Mouse (Mus musculus) intestine, embryonic 15.5 days (tissue): ENCODE measurements around the gene Mllt3. TPM values are rescaled to one million over a fixed set of nuclear protein-coding genes. Genes with fewer than 3 reads are reported as not detected.
A peak's percentile ranks its signal among the peaks of the same experiment; 100 is the strongest.

Experiments
- ATAC-seq: fragments of 200-750 bp; cut with Nextera tagmentation; 2 replicates; pipeline ENCODE4 v1.8.0; 2017; ENCODE audit warnings: moderate TSS enrichment, moderate library complexity
- H3K27ac ChIP-seq: fragments of 300-500 bp; sonication (generic); 2 replicates; pipeline ENCODE4 v1.5.1; 2015; ENCODE audit warnings: mild to moderate bottlenecking, inconsistent platforms
- H3K27me3 ChIP-seq: fragments of 300-500 bp; sonication (generic); replicated peaks from 2 replicates; pipeline ENCODE4 v1.6.1; 2015; ENCODE audit warnings: inconsistent platforms
- H3K36me3 ChIP-seq: fragments of 300-500 bp; sonication (generic); 2 replicates; pipeline ENCODE4 v1.6.1; 2015; ENCODE audit warnings: inconsistent platforms
- H3K4me1 ChIP-seq: fragments of 300-500 bp; sonication (generic); replicated peaks from 2 replicates; pipeline ENCODE4 v1.6.1; 2015; ENCODE audit warnings: inconsistent platforms
- H3K4me2 ChIP-seq: fragments of 300-500 bp; sonication (generic); replicated peaks from 2 replicates; pipeline ENCODE4 v1.6.1; 2015; ENCODE audit warnings: mild to moderate bottlenecking, inconsistent platforms
- H3K4me3 ChIP-seq: fragments of 300-500 bp; sonication (generic); replicated peaks from 2 replicates; pipeline ENCODE4 v1.5.1; 2015; ENCODE audit warnings: inconsistent platforms
- H3K9ac ChIP-seq: fragments of 300-500 bp; sonication (generic); 2 replicates; pipeline ENCODE4 v1.6.1; 2015; ENCODE audit warnings: inconsistent platforms
- H3K9me3 ChIP-seq: fragments of 300-500 bp; sonication (generic); 2 replicates; pipeline ENCODE4 v1.6.1; 2016; ENCODE audit warnings: inconsistent platforms
- WGBS: fragments of 180-500 bp; shearing (Covaris S2); methylation state at CpG from one replicate; pipeline ENCODE4 v1.1.7; 2015; 5-methylcytosine and 5-hydroxymethylcytosine counted together
- polyA plus RNA-seq: library from polyadenylated mRNA; unstranded; fragments of >200 nt; fragmentation: Nextera tagmentation; extraction: Ambion mirVana; gene quantifications from 2 replicates; pipeline ENCODE4 v1.2.1, GENCODE M21; 2015

The Mllt3 gene
- polyA plus RNA-seq, 1 experiment from 2014 or later: 38.4 TPM

- WGBS: 88% methylated on average over 5 of the region's 5 CpGs
These were observed 251.2 kb downstream of the Mllt3 start for GRCm38 (mm10) chr4:87781971-87782370.

GRCm38 (mm10) chr4:87775721-87776120 lies 257.4 kb downstream of the Mllt3 start:
- Histone ChIP-seq H3K27me3 (no peaks in the 10 kb centered on the region), H3K9me3 (no peaks in the 10 kb centered on the region), H3K4me3 (no peak overlapping the region), H3K27ac (no peak overlapping the region), H3K4me2 (no peak overlapping the region), H3K9ac (no peak overlapping the region), H3K36me3 (no peaks in the 10 kb centered on the region), H3K4me1 (no peaks in the 10 kb centered on the region)
- 80% methylated on average over 2 of the region's 2 CpGs for WGBS
- ATAC-seq: no peak

More at GRCm38 (mm10) chr4:87781971-87782370, 251.2 kb downstream of the Mllt3 start:
- Histone ChIP-seq H3K27ac (no peak overlapping the region), H3K4me2 (no peak overlapping the region), H3K36me3 (no peaks in the 10 kb centered on the region), H3K9ac (no peak overlapping the region), H3K4me1 (no peaks in the 10 kb centered on the region), H3K9me3 (no peaks in the 10 kb centered on the region), H3K4me3 (no peak overlapping the region), H3K27me3 (no peaks in the 10 kb centered on the region)
- ATAC-seq: no peak

GRCm38 (mm10) chr4:87774515-87774914 lies 258.6 kb downstream of the Mllt3 start:
- 76% methylated on average over 4 of the region's 4 CpGs for WGBS
- no peak overlapping the region for H3K27ac ChIP-seq
- ATAC-seq: no peak
- no peak overlapping the region for H3K9ac ChIP-seq
- no peak overlapping the region for H3K4me2 ChIP-seq
- H3K9me3 ChIP-seq: no peaks in the 10 kb centered on the region
- no peaks in the 10 kb centered on the region for H3K4me1 ChIP-seq
- H3K4me3 ChIP-seq: no peak overlapping the region
- no peaks in the 10 kb centered on the region for H3K36me3 ChIP-seq
- H3K27me3 ChIP-seq: no peaks in the 10 kb centered on the region

GRCm38 (mm10) chr4:87767711-87768561 lies 265.2 kb downstream of the Mllt3 start:
- Histone ChIP-seq H3K4me3 (no peak overlapping the region), H3K4me2 (no peak overlapping the region)

GRCm38 (mm10) chr4:87765729-87766128 lies 267.4 kb downstream of the Mllt3 start:
- H3K27ac ChIP-seq: no peak overlapping the region
- H3K4me3 ChIP-seq: no peak overlapping the region
- no peak for ATAC-seq
- H3K36me3 ChIP-seq: no peaks in the 10 kb centered on the region
- H3K4me1 ChIP-seq: no peaks in the 10 kb centered on the region
- H3K9ac ChIP-seq: no peak overlapping the region
- no peaks in the 10 kb centered on the region for H3K27me3 ChIP-seq
- WGBS: 30% methylated on average over 3 of the region's 3 CpGs
- no peaks in the 10 kb centered on the region for H3K9me3 ChIP-seq
- H3K4me2 ChIP-seq: no peak overlapping the region

More at GRCm38 (mm10) chr4:87767711-87768561, 265.2 kb downstream of the Mllt3 start:
- 45% methylated on average over 11 of the region's 11 CpGs for WGBS
- H3K4me1 ChIP-seq: no peaks in the 10 kb centered on the region
- H3K27ac ChIP-seq: no peak overlapping the region
- H3K9me3 ChIP-seq: no peaks in the 10 kb centered on the region
- peak; percentile 63; the same call in 1 of the 2 replicates for ATAC-seq
- no peak overlapping the region for H3K9ac ChIP-seq
- H3K36me3 ChIP-seq: no peaks in the 10 kb centered on the region
- no peaks in the 10 kb centered on the region for H3K27me3 ChIP-seq

GRCm38 (mm10) chr4:87761075-87761474 lies 272.1 kb downstream of the Mllt3 start:
- whole genome bisulfite sequencing: 65% methylated on average over 2 of the region's 2 CpGs
- no peak for ATAC-seq

GRCm38 (mm10) chr4:87760297-87760696 lies 272.9 kb downstream of the Mllt3 start:
- no peak overlapping the region for H3K4me2 ChIP-seq
- H3K9me3 ChIP-seq: no peaks in the 10 kb centered on the region
- no peak overlapping the region for H3K27ac ChIP-seq
- H3K4me3 ChIP-seq: no peak overlapping the region
- H3K9ac ChIP-seq: no peak overlapping the region
- no peaks in the 10 kb centered on the region for H3K27me3 ChIP-seq
- no peaks in the 10 kb centered on the region for H3K36me3 ChIP-seq
- 71% methylated on average over 1 of the region's 1 CpGs for WGBS
- no peaks in the 10 kb centered on the region for H3K4me1 ChIP-seq
- ATAC-seq: no peak

More at GRCm38 (mm10) chr4:87761075-87761474, 272.1 kb downstream of the Mllt3 start:
- Histone ChIP-seq H3K4me2 (no peak overlapping the region), H3K36me3 (no peaks in the 10 kb centered on the region), H3K4me3 (no peak overlapping the region), H3K27me3 (no peaks in the 10 kb centered on the region), H3K4me1 (no peaks in the 10 kb centered on the region), H3K27ac (no peak overlapping the region), H3K9me3 (no peaks in the 10 kb centered on the region), H3K9ac (no peak overlapping the region)

GRCm38 (mm10) chr4:87759625-87760024 lies 273.5 kb downstream of the Mllt3 start:
- Histone ChIP-seq H3K27ac (no peak overlapping the region), H3K4me2 (no peak overlapping the region), H3K4me3 (no peak overlapping the region), H3K27me3 (no peaks in the 10 kb centered on the region), H3K9ac (no peak overlapping the region), H3K9me3 (no peaks in the 10 kb centered on the region), H3K4me1 (no peaks in the 10 kb centered on the region), H3K36me3 (no peaks in the 10 kb centered on the region)
- no peak for ATAC-seq
- 87% methylated on average over 2 of the region's 2 CpGs for WGBS

GRCm38 (mm10) chr4:87759110-87759509 lies 274.1 kb downstream of the Mllt3 start:
- H3K4me1 ChIP-seq: no peaks in the 10 kb centered on the region
- no peak for ATAC-seq
- no peaks in the 10 kb centered on the region for H3K9me3 ChIP-seq
- H3K27me3 ChIP-seq: no peaks in the 10 kb centered on the region
- no peak overlapping the region for H3K9ac ChIP-seq
- 88% methylated on average over 6 of the region's 6 CpGs for WGBS
- H3K4me2 ChIP-seq: no peak overlapping the region
- H3K36me3 ChIP-seq: no peaks in the 10 kb centered on the region
- H3K4me3 ChIP-seq: no peak overlapping the region
- no peak overlapping the region for H3K27ac ChIP-seq

GRCm38 (mm10) chr4:87751515-87751864 lies 281.7 kb downstream of the Mllt3 start:
- no peaks in the 10 kb centered on the region for H3K36me3 ChIP-seq
- H3K9me3 ChIP-seq: no peaks in the 10 kb centered on the region
- no peaks in the 10 kb centered on the region for H3K27me3 ChIP-seq
- H3K4me2 ChIP-seq: no peak overlapping the region
- H3K4me1 ChIP-seq: no peaks in the 10 kb centered on the region
- H3K27ac ChIP-seq: no peak overlapping the region
- ATAC-seq: no peak
- H3K4me3 ChIP-seq: no peak overlapping the region
- H3K9ac ChIP-seq: no peak overlapping the region
- 94% methylated on average over 2 of the region's 2 CpGs for WGBS

- Histone ChIP-seq H3K9ac (no peak overlapping the region), H3K4me2 (no peak overlapping the region), H3K4me3 (no peak overlapping the region), H3K27me3 (no peaks in the 10 kb centered on the region), H3K36me3 (no peaks in the 10 kb centered on the region), H3K9me3 (no peaks in the 10 kb centered on the region), H3K4me1 (no peaks in the 10 kb centered on the region), H3K27ac (no peak overlapping the region)
- no peak for ATAC-seq
- WGBS: 89% methylated on average over 5 of the region's 5 CpGs
These were observed 282.2 kb downstream of the Mllt3 start for GRCm38 (mm10) chr4:87750856-87751514.

GRCm38 (mm10) chr4:87749532-87750234 lies 283.5 kb downstream of the Mllt3 start:
- no peak overlapping the region for H3K4me3 ChIP-seq
- H3K4me1 ChIP-seq: no peaks in the 10 kb centered on the region
- no peaks in the 10 kb centered on the region for H3K27me3 ChIP-seq
- 40% methylated on average over 4 of the region's 4 CpGs for whole genome bisulfite sequencing
- no peaks in the 10 kb centered on the region for H3K36me3 ChIP-seq
- no peak overlapping the region for H3K4me2 ChIP-seq
- H3K9ac ChIP-seq: no peak overlapping the region
- no peak for ATAC-seq
- no peak overlapping the region for H3K27ac ChIP-seq
- no peaks in the 10 kb centered on the region for H3K9me3 ChIP-seq
